Mouse (Mus musculus) lung, embryonic 16.5 days (tissue): ENCODE measurements around the gene Muc1. TPM values are rescaled to one million over a fixed set of nuclear protein-coding genes. Genes with fewer than 3 reads are reported as not detected.

ENCODE experiments used
- ATAC-seq: fragments of 200-750 bp; cut with Nextera tagmentation; 2 replicates; pipeline ENCODE4 v1.8.0; 2017; ENCODE audit warnings: low read depth, mild to moderate bottlenecking, moderate library complexity
- H3K27ac ChIP-seq: fragments of 300-500 bp; sonication (generic); 2 replicates; pipeline ENCODE4 v1.5.1; 2014; ENCODE audit warnings: mild to moderate bottlenecking, control low read depth, low read length
- H3K27me3 ChIP-seq: fragments of 300-500 bp; sonication (generic); 2 replicates; pipeline ENCODE4 v1.6.1; 2014; ENCODE audit warnings: low read depth, low read length, mixed read lengths; ENCODE audit not compliant: control insufficient read depth, insufficient read depth
- H3K36me3 ChIP-seq: fragments of 300-500 bp; sonication (generic); 2 replicates; pipeline ENCODE4 v1.6.1; 2014; ENCODE audit warnings: low read length; ENCODE audit not compliant: control insufficient read depth, insufficient read depth
- H3K4me1 ChIP-seq: fragments of 300-500 bp; sonication (generic); replicated peaks from 2 replicates; pipeline ENCODE4 v1.6.1; 2014; ENCODE audit warnings: low read length, mixed read lengths; ENCODE audit not compliant: control insufficient read depth, insufficient read depth
- H3K4me2 ChIP-seq: fragments of 300-500 bp; sonication (generic); 2 replicates; pipeline ENCODE4 v1.6.1; 2014; ENCODE audit warnings: low read depth, low read length, control low read depth
- H3K4me3 ChIP-seq: fragments of 300-500 bp; sonication (generic); 2 replicates; pipeline ENCODE4 v1.5.1; 2014; ENCODE audit warnings: mild to moderate bottlenecking, low read length, control low read depth
- H3K9ac ChIP-seq: fragments of 300-500 bp; sonication (generic); 2 replicates; pipeline ENCODE4 v1.6.1; 2014; ENCODE audit warnings: low read length, control low read depth
- H3K9me3 ChIP-seq: fragments of 300-500 bp; sonication (generic); 2 replicates; pipeline ENCODE4 v1.6.1; 2016; ENCODE audit warnings: low read length; ENCODE audit not compliant: control insufficient read depth
- WGBS: fragments of 180-500 bp; shearing (Covaris S2); extraction: QIAGEN DNeasy Blood & Tissue Kit; methylation state at CpG from one replicate; pipeline ENCODE4 v1.1.7; 2014; 5-methylcytosine and 5-hydroxymethylcytosine counted together
- polyA plus RNA-seq: library from polyadenylated mRNA; unstranded; fragments of >200 nt; fragmentation: Nextera tagmentation; extraction: Ambion mirVana; gene quantifications from 2 replicates; pipeline ENCODE4 v1.2.1, GENCODE M21; 2015

The Muc1 gene
- polyA plus RNA-seq, 1 experiment from 2014 or later = 151 TPM

- H3K4me3 ChIP-seq = peak within 1 kb of the TSS; percentile 66
- peak within 1 kb of the TSS; percentile 51 for H3K4me2 ChIP-seq
- H3K9ac ChIP-seq = peak within 1 kb of the TSS; percentile 80
- ATAC-seq = peak; percentile 73
- H3K4me1 ChIP-seq = peaks cover 37% of the 10 kb centered on the region
- peak within 1 kb of the TSS; percentile 93 for H3K27ac ChIP-seq
- H3K9me3 ChIP-seq = no peaks in the 10 kb centered on the region
- H3K36me3 ChIP-seq = peaks cover 19% of the 10 kb centered on the region
- 3% methylated on average over 39 of the region's 39 CpGs for WGBS
- H3K27me3 ChIP-seq = no peaks in the 10 kb centered on the region
Observed at GRCm38 (mm10) chr3:89270051-89270755, 41.3 kb downstream of the Muc1 start, which contains the start of gene Slc50a1. TSS of gene Slc50a1 (minus strand) at chr3:89270570.

GRCm38 (mm10) chr3:89270891-89271290 lies 42.0 kb downstream of the Muc1 start:
- Histone ChIP-seq H3K4me2 (peak overlapping the region; percentile 51), H3K27ac (peak overlapping the region; percentile 93), H3K36me3 (peaks cover 25% of the 10 kb centered on the region), H3K4me3 (peak overlapping the region; percentile 66), H3K9me3 (no peaks in the 10 kb centered on the region), H3K9ac (peak overlapping the region; percentile 80), H3K27me3 (no peaks in the 10 kb centered on the region), H3K4me1 (peaks cover 36% of the 10 kb centered on the region)
- ATAC-seq = peak; percentile 23; the same call in 1 of the 2 replicates
- WGBS = 60% methylated on average over 6 of the region's 6 CpGs

DNA sequence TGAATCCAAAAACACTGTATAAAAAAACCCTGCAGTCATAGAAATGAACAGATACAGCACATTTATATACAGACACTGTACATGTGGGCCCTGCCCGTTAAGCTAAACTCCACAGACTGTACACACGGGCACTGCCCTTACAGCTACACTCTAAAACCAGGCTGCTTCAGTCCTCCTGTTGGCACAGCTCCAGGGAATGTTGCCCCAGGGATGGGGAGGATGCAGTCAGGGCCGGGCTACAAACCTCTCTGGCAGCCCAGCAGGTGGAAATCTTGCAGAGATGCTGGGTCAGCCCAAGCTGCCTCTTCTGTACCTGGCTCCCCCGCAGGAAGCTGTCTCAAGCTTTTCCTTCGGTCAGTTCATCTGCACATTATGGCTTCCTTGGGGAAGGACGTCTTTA lies 42.9 kb downstream of the Muc1 start:
- H3K27ac ChIP-seq = no peak overlapping the region
- no peak overlapping the region for H3K4me3 ChIP-seq
- 47% methylated on average over 6 of the region's 6 CpGs for WGBS
- H3K36me3 ChIP-seq = peaks cover 29% of the 10 kb centered on the region
- ATAC-seq = no peak
- H3K9me3 ChIP-seq = no peaks in the 10 kb centered on the region
- H3K27me3 ChIP-seq = no peaks in the 10 kb centered on the region
- peaks cover 42% of the 10 kb centered on the region for H3K4me1 ChIP-seq
- no peak overlapping the region for H3K9ac ChIP-seq
- no peak overlapping the region for H3K4me2 ChIP-seq

- no peak overlapping the region; the same call in 1 of the 2 replicates for H3K27ac ChIP-seq
- no peaks in the 10 kb centered on the region for H3K9me3 ChIP-seq
- H3K4me1 ChIP-seq = peaks cover 21% of the 10 kb centered on the region
- WGBS = 82% methylated on average over 13 of the region's 13 CpGs
- no peak overlapping the region for H3K4me2 ChIP-seq
- H3K4me3 ChIP-seq = no peak overlapping the region
- no peak overlapping the region for H3K9ac ChIP-seq
- no peaks in the 10 kb centered on the region; the same call in none of the 2 replicates for H3K27me3 ChIP-seq
- no peak for ATAC-seq
- peaks cover 25% of the 10 kb centered on the region for H3K36me3 ChIP-seq
Observed at GRCm38 (mm10) chr3:89276061-89276460, 47.2 kb downstream of the Muc1 start.

GRCm38 (mm10) chr3:89277281-89278021 lies 48.6 kb downstream of the Muc1 start:
- ATAC-seq = 0 out of 2 replicates have a peak, but pooled peaks have one; percentile 0
- H3K4me1 ChIP-seq = peaks cover 29% of the 10 kb centered on the region
- peak overlapping the region; percentile 94 for H3K4me2 ChIP-seq
- H3K27ac ChIP-seq = peak overlapping the region; percentile 98
- H3K4me3 ChIP-seq = peak overlapping the region; percentile 84
- WGBS = 26% methylated on average over 14 of the region's 14 CpGs
- no peaks in the 10 kb centered on the region for H3K9me3 ChIP-seq
- H3K36me3 ChIP-seq = peaks cover 17% of the 10 kb centered on the region
- H3K9ac ChIP-seq = peak overlapping the region; percentile 91
- no peaks in the 10 kb centered on the region; the same call in none of the 2 replicates for H3K27me3 ChIP-seq

GRCm38 (mm10) chr3:89278107-89278506 lies 49.2 kb downstream of the Muc1 start:
- Histone ChIP-seq H3K27me3 (no peaks in the 10 kb centered on the region; the same call in none of the 2 replicates), H3K4me1 (peaks cover 29% of the 10 kb centered on the region), H3K9me3 (no peaks in the 10 kb centered on the region), H3K4me2 (peak overlapping the region; percentile 94), H3K36me3 (peaks cover 15% of the 10 kb centered on the region), H3K4me3 (peak overlapping the region; percentile 84), H3K27ac (peak overlapping the region; percentile 98), H3K9ac (peak overlapping the region; percentile 91)
- ATAC-seq = peak; percentile 36
- WGBS = 39% methylated on average over 7 of the region's 7 CpGs

DNA sequence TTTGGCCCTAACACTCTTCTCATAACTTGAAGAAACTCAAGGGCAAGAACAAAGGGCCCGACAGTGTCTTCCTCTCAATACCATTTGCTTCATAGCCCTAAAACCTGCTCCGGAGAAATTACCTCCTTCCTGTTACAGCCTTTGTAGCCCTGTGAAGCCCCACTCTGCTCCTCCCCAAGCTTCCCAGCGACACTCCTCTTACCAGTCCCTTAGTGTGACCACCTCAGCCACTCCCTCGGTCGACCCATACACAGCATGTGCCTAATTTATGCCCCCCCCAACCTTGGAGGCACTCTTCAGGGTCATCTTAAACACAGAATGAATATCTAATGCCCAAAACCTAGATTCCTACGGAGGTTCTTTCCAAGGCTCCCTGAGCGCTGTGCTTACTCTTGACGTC lies 49.8 kb downstream of the Muc1 start:
- H3K27ac ChIP-seq = peak overlapping the region; percentile 98
- no peaks in the 10 kb centered on the region for H3K9me3 ChIP-seq
- ATAC-seq = no peak
- H3K4me3 ChIP-seq = peak overlapping the region; percentile 84
- H3K36me3 ChIP-seq = peaks cover 15% of the 10 kb centered on the region
- H3K9ac ChIP-seq = peak overlapping the region; percentile 91
- H3K27me3 ChIP-seq = no peaks in the 10 kb centered on the region; the same call in none of the 2 replicates
- 13% methylated on average over 8 of the region's 8 CpGs for WGBS
- peak overlapping the region; percentile 94 for H3K4me2 ChIP-seq
- H3K4me1 ChIP-seq = peaks cover 29% of the 10 kb centered on the region

GRCm38 (mm10) chr3:89279153-89279890 lies 50.5 kb downstream of the Muc1 start:
- peaks cover 15% of the 10 kb centered on the region for H3K36me3 ChIP-seq
- H3K9me3 ChIP-seq = no peaks in the 10 kb centered on the region
- ATAC-seq = peak; percentile 83
- peaks cover 29% of the 10 kb centered on the region for H3K4me1 ChIP-seq
- peak overlapping the region; percentile 94 for H3K4me2 ChIP-seq
- peak overlapping the region; percentile 98 for H3K27ac ChIP-seq
- peak overlapping the region; percentile 91 for H3K9ac ChIP-seq
- peak overlapping the region; percentile 84 for H3K4me3 ChIP-seq
- H3K27me3 ChIP-seq = no peaks in the 10 kb centered on the region; the same call in none of the 2 replicates
- 3% methylated on average over 35 of the region's 35 CpGs for WGBS
